Mouse (Mus musculus): ENCODE results near the gene Zcchc17. TPM values are rescaled to one million over a fixed set of nuclear protein-coding genes. Genes with fewer than 3 reads are reported as not detected.

The Zcchc17 gene
- polyA plus RNA-seq, 1 experiment = 34.5 TPM

DNA sequence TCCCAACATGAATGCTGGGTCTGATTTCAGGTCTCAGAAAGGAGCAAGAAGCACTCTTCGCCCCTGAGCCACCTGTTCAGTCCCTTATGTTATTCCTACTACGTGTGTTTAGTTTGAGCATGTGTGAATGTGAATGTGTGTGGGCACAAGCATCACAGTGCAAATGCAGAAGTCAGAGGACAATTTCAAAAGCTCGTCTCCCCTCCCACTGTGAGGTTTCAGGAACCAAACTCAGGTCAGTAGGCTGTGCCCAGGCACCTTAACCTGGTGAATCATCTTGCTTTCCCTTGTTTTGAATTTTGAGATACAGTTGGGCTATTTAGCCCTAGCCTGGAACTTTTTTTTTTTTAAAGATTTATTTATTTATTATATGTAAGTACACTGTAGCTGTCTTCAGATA, 69.9 kb downstream of the Zcchc17 start:
- Histone ChIP-seq H3K79me2 (ENCODE audit: control insufficient read depth, insufficient read depth) (no peaks in the 10 kb centered on the region), H3K27me3 (ENCODE audit: control insufficient read depth, insufficient read depth, insufficient read length) (no peaks in the 10 kb centered on the region), H3K79me3 (ENCODE audit: low read depth) (no peaks in the 10 kb centered on the region), H3K4me3 (ENCODE audit: insufficient read depth, poor library complexity, severe bottlenecking) (no peak overlapping the region), H3ac (ENCODE audit: control insufficient read depth, insufficient read length, low read depth) (no peak overlapping the region), H3K36me3 (ENCODE audit: control insufficient read depth, insufficient read depth) (no peaks in the 10 kb centered on the region)
- no peak for TF ChIP-seq USF1 (IDR thresholded peaks at IDR 0.05; ENCODE audit: low read depth)
- TF ChIP-seq CTCF (IDR thresholded peaks at IDR 0.05; ENCODE audit: control insufficient read depth, insufficient read depth, insufficient read length) = no peak
- no peak for TF ChIP-seq MYOG (IDR thresholded peaks at IDR 0.05; ENCODE audit: control insufficient read depth, extremely low read depth, insufficient read length)
- TF ChIP-seq MYOD1 (IDR thresholded peaks at IDR 0.05; ENCODE audit: control insufficient read depth, insufficient read length, low read depth) = no peak
- no peak for TF ChIP-seq CEBPB (IDR thresholded peaks at IDR 0.05; ENCODE audit: low read depth)
- TF ChIP-seq MAX (IDR thresholded peaks at IDR 0.05) = no peak
- no peak for TF ChIP-seq FOSL1 (IDR thresholded peaks at IDR 0.05; ENCODE audit: insufficient read depth, low read length, poor library complexity, severe bottlenecking)

GRCm38 (mm10) chr4:130286531-130286930, 73.2 kb downstream of the Zcchc17 start:
- no peaks in the 10 kb centered on the region for H3K27me3 ChIP-seq (ENCODE audit: control insufficient read depth, insufficient read depth, insufficient read length)
- H3K79me3 ChIP-seq (ENCODE audit: low read depth) = no peaks in the 10 kb centered on the region
- no peak overlapping the region for H3K4me3 ChIP-seq (ENCODE audit: insufficient read depth, poor library complexity, severe bottlenecking)
- H3ac ChIP-seq (ENCODE audit: control insufficient read depth, insufficient read length, low read depth) = no peak overlapping the region
- H3K36me3 ChIP-seq (ENCODE audit: control insufficient read depth, insufficient read depth) = no peaks in the 10 kb centered on the region
- H3K79me2 ChIP-seq (ENCODE audit: control insufficient read depth, insufficient read depth) = no peaks in the 10 kb centered on the region
- TF ChIP-seq CTCF (IDR thresholded peaks at IDR 0.05; ENCODE audit: control insufficient read depth, insufficient read depth, insufficient read length) = no peak
- no peak for TF ChIP-seq USF1 (IDR thresholded peaks at IDR 0.05; ENCODE audit: low read depth)
- TF ChIP-seq FOSL1 (IDR thresholded peaks at IDR 0.05; ENCODE audit: insufficient read depth, low read length, poor library complexity, severe bottlenecking) = no peak
- no peak for TF ChIP-seq MAX (IDR thresholded peaks at IDR 0.05)
- TF ChIP-seq CEBPB (IDR thresholded peaks at IDR 0.05; ENCODE audit: low read depth) = no peak
- TF ChIP-seq MYOD1 (IDR thresholded peaks at IDR 0.05; ENCODE audit: control insufficient read depth, insufficient read length, low read depth) = no peak
- no peak for TF ChIP-seq MYOG (IDR thresholded peaks at IDR 0.05; ENCODE audit: control insufficient read depth, extremely low read depth, insufficient read length)

- Histone ChIP-seq H3K36me3 (ENCODE audit: control insufficient read depth, insufficient read depth) (no peaks in the 10 kb centered on the region), H3K79me2 (ENCODE audit: control insufficient read depth, insufficient read depth) (no peaks in the 10 kb centered on the region), H3K79me3 (ENCODE audit: low read depth) (no peaks in the 10 kb centered on the region), H3K27me3 (ENCODE audit: control insufficient read depth, insufficient read depth, insufficient read length) (no peaks in the 10 kb centered on the region), H3K4me3 (ENCODE audit: insufficient read depth, poor library complexity, severe bottlenecking) (no peak overlapping the region), H3ac (ENCODE audit: control insufficient read depth, insufficient read length, low read depth) (no peak overlapping the region)
- TF ChIP-seq MAX (IDR thresholded peaks at IDR 0.05) = no peak
- TF ChIP-seq CEBPB (IDR thresholded peaks at IDR 0.05; ENCODE audit: low read depth) = no peak
- no peak for TF ChIP-seq CTCF (IDR thresholded peaks at IDR 0.05; ENCODE audit: control insufficient read depth, insufficient read depth, insufficient read length)
- TF ChIP-seq USF1 (IDR thresholded peaks at IDR 0.05; ENCODE audit: low read depth) = no peak
- no peak for TF ChIP-seq FOSL1 (IDR thresholded peaks at IDR 0.05; ENCODE audit: insufficient read depth, low read length, poor library complexity, severe bottlenecking)
- TF ChIP-seq MYOG (IDR thresholded peaks at IDR 0.05; ENCODE audit: control insufficient read depth, extremely low read depth, insufficient read length) = no peak
- TF ChIP-seq MYOD1 (IDR thresholded peaks at IDR 0.05; ENCODE audit: control insufficient read depth, insufficient read length, low read depth) = no peak
These were observed 75.9 kb downstream of the Zcchc17 start for GRCm38 (mm10) chr4:130283826-130284225.

DNA sequence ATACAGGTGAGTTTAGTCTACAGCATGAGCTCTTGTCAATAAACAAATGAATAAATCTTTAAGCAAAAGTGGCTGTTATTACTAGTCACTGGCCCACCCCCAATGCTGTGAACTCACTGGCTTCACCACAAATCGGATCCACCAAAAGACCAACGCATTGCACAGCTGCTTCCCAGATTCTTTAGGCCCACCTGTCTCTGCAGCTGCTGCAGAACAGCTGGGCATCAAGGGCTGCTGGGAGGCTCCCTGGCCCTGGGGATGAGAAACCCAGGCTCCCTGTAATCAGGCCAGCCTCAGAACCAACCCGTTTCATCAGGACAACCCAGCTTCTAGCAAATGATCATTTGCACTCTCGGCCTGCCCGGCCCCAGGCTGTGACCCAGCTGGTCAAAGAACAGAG, 76.9 kb downstream of the Zcchc17 start:
- Histone ChIP-seq H3K27me3 (ENCODE audit: control insufficient read depth, insufficient read depth, insufficient read length) (no peaks in the 10 kb centered on the region), H3K4me3 (ENCODE audit: insufficient read depth, poor library complexity, severe bottlenecking) (no peak overlapping the region), H3ac (ENCODE audit: control insufficient read depth, insufficient read length, low read depth) (no peak overlapping the region), H3K79me2 (ENCODE audit: control insufficient read depth, insufficient read depth) (no peaks in the 10 kb centered on the region), H3K36me3 (ENCODE audit: control insufficient read depth, insufficient read depth) (no peaks in the 10 kb centered on the region), H3K79me3 (ENCODE audit: low read depth) (no peaks in the 10 kb centered on the region)
- TF ChIP-seq CEBPB (IDR thresholded peaks at IDR 0.05; ENCODE audit: low read depth) (no peak), USF1 (IDR thresholded peaks at IDR 0.05; ENCODE audit: low read depth) (no peak), MYOD1 (IDR thresholded peaks at IDR 0.05; ENCODE audit: control insufficient read depth, insufficient read length, low read depth) (peak; percentile 87)

DNA sequence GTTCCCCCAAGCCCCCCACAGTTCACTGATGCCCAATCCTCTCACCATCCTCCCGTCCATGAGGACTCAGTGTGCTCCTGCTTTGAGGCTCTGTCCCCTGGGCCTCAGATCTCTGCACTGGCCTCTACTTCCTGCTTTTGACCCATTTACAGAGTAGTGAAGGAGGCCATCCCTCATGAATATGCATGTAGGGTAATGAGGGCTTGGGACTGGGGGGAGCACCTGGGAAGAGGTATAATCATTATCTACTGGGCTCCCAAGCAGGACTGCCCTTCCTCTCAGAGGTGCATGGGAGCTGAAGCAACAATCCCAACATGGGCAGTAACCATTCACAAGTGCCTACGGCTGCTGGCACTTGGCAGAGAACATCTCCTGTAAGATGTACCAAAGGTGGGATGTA, 80.6 kb downstream of the Zcchc17 start, which contains the start of gene Serinc2:
Serinc2 (minus strand) TSS at position 101 of the 400 bp plus-strand sequence.
- Histone ChIP-seq H3K27me3 (ENCODE audit: control insufficient read depth, insufficient read depth, insufficient read length) (no peaks in the 10 kb centered on the region), H3K4me3 (ENCODE audit: insufficient read depth, poor library complexity, severe bottlenecking) (no peak within 1 kb of the TSS), H3K79me3 (ENCODE audit: low read depth) (no peaks in the 10 kb centered on the region), H3K36me3 (ENCODE audit: control insufficient read depth, insufficient read depth) (no peaks in the 10 kb centered on the region), H3K79me2 (ENCODE audit: control insufficient read depth, insufficient read depth) (peaks cover 6% of the 10 kb centered on the region), H3ac (ENCODE audit: control insufficient read depth, insufficient read length, low read depth) (no peak within 1 kb of the TSS)
- TF ChIP-seq MAX (IDR thresholded peaks at IDR 0.05) (no peak), CTCF (IDR thresholded peaks at IDR 0.05; ENCODE audit: control insufficient read depth, insufficient read depth, insufficient read length) (no peak), FOSL1 (IDR thresholded peaks at IDR 0.05; ENCODE audit: insufficient read depth, low read length, poor library complexity, severe bottlenecking) (no peak), USF1 (IDR thresholded peaks at IDR 0.05; ENCODE audit: low read depth) (no peak), CEBPB (IDR thresholded peaks at IDR 0.05; ENCODE audit: low read depth) (no peak), MYOD1 (IDR thresholded peaks at IDR 0.05; ENCODE audit: control insufficient read depth, insufficient read length, low read depth) (no peak), MYOG (IDR thresholded peaks at IDR 0.05; ENCODE audit: control insufficient read depth, extremely low read depth, insufficient read length) (no peak)

GRCm38 (mm10) chr4:130276573-130277176, 83.1 kb downstream of the Zcchc17 start:
- TF ChIP-seq USF1 (IDR thresholded peaks at IDR 0.05; ENCODE audit: low read depth) = no peak
- TF ChIP-seq MAX (IDR thresholded peaks at IDR 0.05) = no peak
- TF ChIP-seq MYOD1 (IDR thresholded peaks at IDR 0.05; ENCODE audit: control insufficient read depth, insufficient read length, low read depth) = no peak
- TF ChIP-seq CEBPB (IDR thresholded peaks at IDR 0.05; ENCODE audit: low read depth) = no peak
- TF ChIP-seq MYOG (IDR thresholded peaks at IDR 0.05; ENCODE audit: control insufficient read depth, extremely low read depth, insufficient read length) = no peak
- no peak for TF ChIP-seq CTCF (IDR thresholded peaks at IDR 0.05; ENCODE audit: control insufficient read depth, insufficient read depth, insufficient read length)
- TF ChIP-seq FOSL1 (IDR thresholded peaks at IDR 0.05; ENCODE audit: insufficient read depth, low read length, poor library complexity, severe bottlenecking) = no peak
- Histone ChIP-seq H3K36me3 (ENCODE audit: control insufficient read depth, insufficient read depth) (no peaks in the 10 kb centered on the region), H3K4me3 (ENCODE audit: insufficient read depth, poor library complexity, severe bottlenecking) (no peak overlapping the region), H3ac (ENCODE audit: control insufficient read depth, insufficient read length, low read depth) (no peak overlapping the region), H3K79me3 (ENCODE audit: low read depth) (peaks cover 3% of the 10 kb centered on the region), H3K27me3 (ENCODE audit: control insufficient read depth, insufficient read depth, insufficient read length) (no peaks in the 10 kb centered on the region), H3K79me2 (ENCODE audit: control insufficient read depth, insufficient read depth) (peaks cover 7% of the 10 kb centered on the region)

All from C2C12 (cell line).